Mouse (Mus musculus) brain, embryonic 14.5 days (tissue): Measurements from ENCODE around the gene BC024978. TPM values are rescaled to one million over a fixed set of nuclear protein-coding genes. Genes with fewer than 3 reads are reported as not detected.

ENCODE experiments used
- DNase-seq: peaks from one replicate; pipeline ENCODE4 v3.0.0-alpha.2; 2011; ENCODE audit warnings: low read depth
- CTCF ChIP-seq: fragments of 200-500 bp; IDR thresholded peaks from 2 replicates; pipeline ENCODE4 v1.5.1; 2012; ENCODE audit warnings: inconsistent platforms, mild to moderate bottlenecking, moderate library complexity, borderline replicate concordance; ENCODE audit not compliant: insufficient read depth, insufficient read length; ENCODE audit errors: extremely low read depth
- POLR2A ChIP-seq: fragments of 200-500 bp; IDR thresholded peaks from 2 replicates; pipeline ENCODE4 v1.6.1; 2012; ENCODE audit warnings: mild to moderate bottlenecking, inconsistent platforms, borderline replicate concordance; ENCODE audit not compliant: poor library complexity, insufficient read depth, insufficient read length, severe bottlenecking; ENCODE audit errors: extremely low read depth
- polyA plus RNA-seq: library from polyadenylated mRNA; depleted of rRNA; stranded (reverse); fragments of >200 nt; gene quantifications from 2 replicates; pipeline ENCODE4 v1.2.3, GENCODE M21; 2012

Gene BC024978
- polyA plus RNA-seq, 1 experiment: 11.9 TPM

- TF ChIP-seq CTCF (peak; percentile 69; the same call in 1 of the 2 replicates), POLR2A (peak; percentile 60)
Measured at GRCm38 (mm10) chr7:27178324-27179216, 17.0 kb upstream of the BC024978 start, which contains the start of gene Rab4b. Gene Rab4b, minus strand, starts transcription at chr7:27178896.

DNA sequence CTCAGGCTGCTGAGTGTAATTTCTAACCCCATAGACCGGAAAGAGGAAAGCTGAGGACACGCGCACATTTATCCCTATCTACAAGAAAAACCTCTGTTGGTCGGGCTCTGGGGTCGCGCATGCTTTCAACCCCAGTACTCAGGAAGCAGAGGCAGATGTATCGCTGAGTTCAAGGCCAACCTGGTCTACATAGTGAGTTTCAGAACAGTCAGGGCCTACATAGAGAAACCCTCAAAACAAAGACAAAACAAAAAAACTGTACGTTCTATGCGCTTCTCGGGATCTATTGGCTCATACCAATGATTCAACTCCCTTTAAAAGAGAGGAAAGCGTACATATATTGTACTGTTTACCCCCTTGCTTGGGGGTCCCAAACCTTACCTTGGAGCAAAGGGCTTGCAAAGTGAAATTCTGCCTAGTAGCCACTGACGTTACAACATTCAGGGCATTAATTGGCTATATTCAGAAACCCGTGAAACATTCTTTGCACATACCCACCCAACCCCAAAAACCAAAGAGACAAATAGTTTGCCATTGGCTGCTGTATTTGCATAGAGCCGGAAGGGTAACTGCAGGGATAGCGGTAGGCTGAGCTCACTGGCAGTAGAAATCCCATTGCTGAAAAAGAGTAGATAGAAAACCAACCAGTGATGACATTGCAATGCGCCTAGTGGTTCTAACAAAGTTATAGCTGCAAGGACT lies 16.2 kb upstream of the BC024978 start:
- TF ChIP-seq CTCF (no peak), POLR2A (no peak)
- no peak for DNase-seq

More at GRCm38 (mm10) chr7:27178324-27179216, 17.0 kb upstream of the BC024978 start, which contains the start of gene Rab4b:
- DNase-seq: peak; percentile 100

- TF ChIP-seq POLR2A (no peak), CTCF (no peak)
- DNase-seq: peak; percentile 55
Measured at GRCm38 (mm10) chr7:27180036-27180435, 15.5 kb upstream of the BC024978 start.

GRCm38 (mm10) chr7:27180837-27181695 lies 14.5 kb upstream of the BC024978 start, which contains the start of the genes Gm21983 and Mia:
Gene Gm21983, minus strand, starts transcription at chr7:27181086.
Gene Mia, minus strand, starts transcription at chr7:27181157.
- no peak for DNase-seq
- TF ChIP-seq CTCF (no peak), POLR2A (no peak)

GRCm38 (mm10) chr7:27182498-27182897 lies 13.1 kb upstream of the BC024978 start:
- peak; percentile 42 for DNase-seq
- TF ChIP-seq CTCF: no peak
- TF ChIP-seq POLR2A: no peak

DNA sequence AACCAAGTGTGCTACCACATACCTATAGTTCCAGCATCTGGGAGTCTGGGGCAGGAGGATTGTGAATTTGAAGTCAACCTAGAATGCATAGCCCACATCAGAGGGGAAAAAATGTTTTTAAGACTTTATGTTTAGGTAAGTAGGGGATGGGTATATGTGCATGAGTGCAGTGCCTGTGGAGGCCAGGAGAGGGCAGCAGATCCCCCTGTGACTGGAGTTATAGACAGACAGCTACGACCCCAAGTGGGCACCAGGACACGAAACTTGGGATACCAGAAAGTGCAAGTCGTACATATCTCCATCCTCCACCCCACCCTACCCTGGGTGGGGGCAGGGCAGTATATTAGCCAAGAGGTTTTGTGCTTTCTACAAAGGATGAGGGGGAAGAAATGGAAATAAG lies 10.6 kb upstream of the BC024978 start:
- TF ChIP-seq CTCF: peak; percentile 73
- no peak for TF ChIP-seq POLR2A
- DNase-seq: peak; percentile 40

DNA sequence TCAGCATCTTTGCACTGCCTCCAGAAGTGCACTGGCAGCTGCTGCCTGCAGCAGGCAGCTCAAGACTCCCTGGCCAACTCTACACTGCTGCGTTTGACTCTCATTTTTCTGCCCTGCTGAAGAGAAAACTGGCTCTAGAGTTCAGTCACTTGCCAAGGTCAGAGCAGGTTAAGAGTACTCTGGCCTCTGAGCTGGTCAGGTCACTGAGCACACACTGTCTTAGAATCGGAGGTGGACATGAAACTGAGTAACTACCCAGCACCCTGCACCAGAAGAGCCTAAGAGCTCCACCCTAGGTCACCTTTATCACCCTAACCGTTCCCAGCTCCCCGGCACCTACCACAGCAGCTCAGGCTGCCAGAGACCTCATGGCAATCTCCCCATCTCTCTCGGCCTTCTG lies 9.6 kb upstream of the BC024978 start:
- TF ChIP-seq POLR2A (no peak), CTCF (no peak)
- DNase-seq: no peak

DNA sequence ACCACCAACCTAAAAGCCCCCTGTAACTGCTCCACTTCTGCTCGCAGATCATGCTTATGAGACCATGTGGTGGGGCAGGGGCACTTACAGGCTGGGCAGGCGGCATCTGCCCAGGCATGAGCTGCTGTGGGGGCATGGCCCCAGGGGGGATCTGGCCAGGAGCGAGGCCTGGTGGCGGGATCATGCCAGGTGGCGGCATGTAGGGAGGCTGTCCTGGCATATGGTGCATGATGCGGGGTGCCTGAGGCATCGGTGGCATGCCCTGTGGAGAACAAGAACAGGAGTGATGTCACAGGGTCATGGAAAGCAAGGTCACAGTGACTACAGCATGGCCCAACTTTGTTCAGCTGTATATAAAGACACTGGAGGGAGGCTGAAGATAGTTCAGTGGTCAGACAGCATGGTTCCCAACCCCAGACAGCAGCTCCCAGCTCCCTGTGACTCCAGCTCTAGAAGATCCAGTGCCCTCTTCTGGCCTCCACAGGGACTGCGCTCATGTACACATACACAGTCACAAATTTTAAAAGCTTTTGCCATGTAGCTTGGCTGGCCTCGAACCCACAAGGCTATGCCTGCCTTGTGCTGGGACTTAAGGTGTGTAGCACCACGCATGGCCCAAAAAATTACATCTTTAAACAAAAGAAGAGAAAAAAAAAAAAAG lies 6.2 kb upstream of the BC024978 start:
- TF ChIP-seq POLR2A (no peak), CTCF (peak; percentile 36; the same call in 1 of the 2 replicates)
- no peak for DNase-seq

- no peak for DNase-seq
- TF ChIP-seq CTCF (no peak), POLR2A (no peak)
Measured at GRCm38 (mm10) chr7:27192434-27192833, 3.1 kb upstream of the BC024978 start.

GRCm38 (mm10) chr7:27193731-27194130 lies 1.9 kb upstream of the BC024978 start:
- no peak for DNase-seq
- no peak for TF ChIP-seq POLR2A
- no peak for TF ChIP-seq CTCF

DNA sequence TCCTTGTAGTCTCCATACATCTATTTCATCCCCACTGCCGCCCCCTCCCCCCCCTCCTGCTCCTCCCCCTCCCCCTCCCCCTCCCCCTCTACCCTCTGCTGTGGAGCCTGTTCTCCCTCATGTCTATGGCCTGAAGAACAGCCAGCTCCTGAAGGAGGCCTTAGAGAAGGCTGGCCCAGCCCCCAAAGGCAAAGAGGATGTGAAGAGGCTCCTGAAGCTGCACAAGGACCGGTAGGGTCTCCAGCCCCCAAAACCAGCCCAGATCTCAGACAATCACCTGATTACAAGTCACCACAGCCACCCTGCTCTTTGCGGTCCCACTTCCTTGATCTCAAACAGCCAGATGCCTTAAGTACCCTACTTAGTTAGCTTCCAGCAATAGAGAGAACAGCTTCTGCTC lies 1.6 kb downstream of the BC024978 start:
- TF ChIP-seq POLR2A (no peak), CTCF (no peak)
- no peak for DNase-seq

DNA sequence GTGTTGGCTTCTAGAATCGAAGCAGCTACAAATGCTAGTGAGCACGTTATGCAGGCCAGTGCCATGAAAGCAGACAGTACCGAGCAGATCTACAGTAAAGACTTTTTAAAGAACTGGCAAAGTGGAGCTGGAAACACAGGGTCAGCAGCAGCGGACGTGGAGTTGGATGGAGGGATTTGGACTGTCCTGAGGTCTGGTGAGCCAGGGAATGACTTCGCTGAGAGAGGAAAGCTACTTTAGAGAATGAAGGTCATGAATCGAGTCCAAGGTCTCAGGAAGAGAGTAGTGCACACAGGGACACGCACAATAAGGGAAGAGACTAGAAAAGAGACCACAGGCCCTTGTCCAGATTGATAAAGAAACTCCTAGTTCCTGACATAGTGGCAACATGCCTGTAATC lies 2.1 kb downstream of the BC024978 start:
- DNase-seq: no peak
- no peak for TF ChIP-seq POLR2A
- no peak for TF ChIP-seq CTCF
